Mouse (Mus musculus) spleen, adult 2 months (tissue): ENCODE data around the gene Prr18. TPM values are rescaled to one million over a fixed set of nuclear protein-coding genes. Genes with fewer than 3 reads are reported as not detected.
"Not testable (repeated sequence)": the region's sequence is repeated elsewhere in the genome, so short reads cannot be mapped to it uniquely, and the experiment has no call there.

ENCODE experiments used
- DNase-seq, 2 experiments: peaks; one replicate each; pipeline versions ENCODE4 v3.0.0 to v3.0.0-alpha.2; 2012 to 2021; ENCODE audit warnings: low spot score in 2 of 2, low read depth in 1 of 2
- H3K27ac ChIP-seq: fragments of 200-500 bp; 2 replicates; pipeline ENCODE4 v1.5.1; 2012; ENCODE audit warnings: low read length, inconsistent platforms; ENCODE audit not compliant: insufficient read depth
- H3K27me3 ChIP-seq: fragments of 200-500 bp; 2 replicates; pipeline ENCODE4 v1.6.1; 2012; ENCODE audit warnings: mild to moderate bottlenecking, moderate library complexity, low read length, inconsistent platforms; ENCODE audit not compliant: control insufficient read depth, insufficient read depth
- H3K36me3 ChIP-seq: fragments of 200-500 bp; 2 replicates; pipeline ENCODE4 v1.6.1; 2012; ENCODE audit warnings: mild to moderate bottlenecking, low read length, inconsistent platforms; ENCODE audit not compliant: control insufficient read depth, insufficient read depth
- H3K4me1 ChIP-seq: fragments of 200-500 bp; 2 replicates; pipeline ENCODE4 v1.6.1; 2011; ENCODE audit warnings: inconsistent platforms; ENCODE audit not compliant: control insufficient read depth, insufficient read depth, insufficient read length
- H3K4me3 ChIP-seq: fragments of 200-500 bp; 2 replicates; pipeline ENCODE4 v1.5.1; 2011; ENCODE audit warnings: mild to moderate bottlenecking, inconsistent platforms; ENCODE audit not compliant: insufficient read depth, insufficient read length; ENCODE audit errors: extremely low read depth
- CTCF ChIP-seq: fragments of 200-500 bp; IDR thresholded peaks from 2 replicates; pipeline ENCODE4 v1.5.1; 2011; ENCODE audit warnings: mild to moderate bottlenecking, inconsistent platforms; ENCODE audit not compliant: insufficient read depth, insufficient read length, insufficient replicate concordance; ENCODE audit errors: extremely low read depth
- POLR2A ChIP-seq: fragments of 200-500 bp; IDR thresholded peaks from 2 replicates; pipeline ENCODE4 v1.6.1; 2011; ENCODE audit warnings: low read depth, low read length, inconsistent platforms
- WGBS: fragments of 180-500 bp; shearing (Covaris S2); methylation state at CpG from one replicate; pipeline ENCODE4 v1.1.7; 2018; 5-methylcytosine and 5-hydroxymethylcytosine counted together
- polyA plus RNA-seq: library from polyadenylated mRNA; depleted of rRNA; stranded (reverse); fragments of >200 nt; gene quantifications from 2 replicates; pipeline ENCODE4 v1.2.3, GENCODE M21; 2012; rRNA removed

Gene Prr18
- polyA plus RNA-seq, result 0.28 and 0.42 TPM in 2 replicates

DNA sequence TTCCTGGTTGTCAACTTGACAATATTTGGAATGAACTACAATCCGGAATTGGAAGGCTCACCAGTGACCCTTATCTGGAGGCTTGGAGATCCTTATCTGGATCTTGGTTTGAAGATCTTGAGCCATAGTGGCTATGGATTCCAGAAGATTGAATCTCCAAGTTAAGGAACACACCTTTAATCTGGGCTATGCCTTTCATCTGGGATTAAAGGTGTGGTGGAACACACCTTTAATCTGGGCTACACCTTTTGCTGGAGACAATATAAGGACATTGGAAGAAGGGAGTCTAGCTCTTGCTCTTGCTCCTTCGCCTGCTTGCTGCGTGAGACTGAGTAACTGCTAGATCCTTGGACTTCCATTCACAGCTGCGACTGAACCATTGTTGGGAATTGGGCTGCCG, at the start of gene Prr18:
Gene Prr18 (plus strand): TSS at position 301 of the 400 bp plus-strand sequence.
- not testable (repeated sequence) for DNase-seq, H3K4me3 ChIP-seq, H3K27ac ChIP-seq, H3K36me3 ChIP-seq
- peaks cover 13% of the 10 kb centered on the region for H3K27me3 ChIP-seq
- 100% methylated on average over 1 of the region's 5 CpGs for WGBS
- peaks cover 12% of the 10 kb centered on the region; the same call in 1 of the 2 replicates for H3K4me1 ChIP-seq

DNA sequence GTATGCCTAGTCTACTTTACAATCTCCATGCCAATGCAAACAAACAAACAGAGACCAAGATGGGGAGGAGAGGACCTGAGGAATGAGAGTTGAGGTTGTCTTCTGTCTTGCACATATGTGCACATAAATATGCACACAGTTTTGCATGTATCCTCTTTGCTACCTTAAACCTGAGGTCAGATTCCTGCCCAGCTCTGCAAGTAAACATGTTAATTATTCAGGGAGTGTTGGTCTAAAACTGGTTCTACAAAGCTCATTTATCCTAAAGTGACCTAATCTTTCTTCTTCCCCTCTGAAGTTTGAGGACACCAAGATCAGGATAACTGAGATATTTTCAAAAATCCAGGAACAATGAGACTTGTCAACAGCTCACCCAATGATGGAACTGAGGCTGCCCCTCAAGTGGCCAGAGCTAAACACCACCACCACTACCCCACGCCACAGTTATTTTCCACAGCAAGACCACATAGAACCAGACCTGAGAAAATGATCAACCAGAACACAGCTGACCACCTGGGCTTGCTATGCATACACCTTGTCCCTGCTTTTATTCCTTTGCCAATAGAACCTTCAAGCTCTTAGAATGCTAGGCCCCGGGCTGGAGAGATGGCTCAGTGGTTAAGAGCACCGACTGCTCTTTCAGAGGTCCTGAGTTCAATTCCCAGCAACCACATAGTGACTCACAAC, 47.1 kb upstream of the Prr18 start:
- Histone ChIP-seq H3K36me3 (peaks cover 4% of the 10 kb centered on the region; the same call in 1 of the 2 replicates), H3K4me3 (no peak overlapping the region), H3K27ac (no peak overlapping the region), H3K27me3 (no peaks in the 10 kb centered on the region), H3K4me1 (no peaks in the 10 kb centered on the region)
- no peak for DNase-seq
- WGBS, result 95% methylated on average over 3 of the region's 3 CpGs
- TF ChIP-seq CTCF (no peak), POLR2A (no peak)

- H3K4me1 ChIP-seq, result no peaks in the 10 kb centered on the region
- no peak overlapping the region for H3K4me3 ChIP-seq
- no peak overlapping the region for H3K27ac ChIP-seq
- H3K36me3 ChIP-seq, result peaks cover 4% of the 10 kb centered on the region; the same call in 1 of the 2 replicates
- DNase-seq, result no peak
- TF ChIP-seq CTCF (no peak), POLR2A (no peak)
- no peaks in the 10 kb centered on the region for H3K27me3 ChIP-seq
These were observed 46.5 kb upstream of the Prr18 start for GRCm38 (mm10) chr17:8290736-8291135.

DNA sequence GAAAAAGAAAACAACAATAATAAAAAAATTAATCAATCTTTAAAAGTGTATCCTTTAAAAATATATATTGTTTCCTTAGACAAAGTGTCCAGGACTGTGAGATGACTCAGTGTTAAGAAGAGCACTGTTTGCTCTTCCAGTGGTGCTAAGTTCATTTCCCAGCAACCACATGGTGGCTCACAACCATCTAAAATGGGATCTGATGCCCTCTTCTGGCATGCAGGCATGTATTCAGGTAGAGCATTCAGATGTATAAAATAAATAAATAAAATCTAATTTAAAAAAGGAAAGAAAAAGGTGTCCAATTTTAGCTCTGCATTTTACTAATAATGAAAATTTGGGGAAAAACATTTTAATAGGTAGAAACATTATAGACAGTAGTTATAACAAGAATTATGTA, 41.4 kb upstream of the Prr18 start:
- Histone ChIP-seq H3K27me3 (no peaks in the 10 kb centered on the region), H3K36me3 (peaks cover 11% of the 10 kb centered on the region), H3K27ac (no peak overlapping the region), H3K4me3 (no peak overlapping the region), H3K4me1 (no peaks in the 10 kb centered on the region)
- DNase-seq, result no peak
- TF ChIP-seq CTCF, result no peak
- no peak for TF ChIP-seq POLR2A

DNA sequence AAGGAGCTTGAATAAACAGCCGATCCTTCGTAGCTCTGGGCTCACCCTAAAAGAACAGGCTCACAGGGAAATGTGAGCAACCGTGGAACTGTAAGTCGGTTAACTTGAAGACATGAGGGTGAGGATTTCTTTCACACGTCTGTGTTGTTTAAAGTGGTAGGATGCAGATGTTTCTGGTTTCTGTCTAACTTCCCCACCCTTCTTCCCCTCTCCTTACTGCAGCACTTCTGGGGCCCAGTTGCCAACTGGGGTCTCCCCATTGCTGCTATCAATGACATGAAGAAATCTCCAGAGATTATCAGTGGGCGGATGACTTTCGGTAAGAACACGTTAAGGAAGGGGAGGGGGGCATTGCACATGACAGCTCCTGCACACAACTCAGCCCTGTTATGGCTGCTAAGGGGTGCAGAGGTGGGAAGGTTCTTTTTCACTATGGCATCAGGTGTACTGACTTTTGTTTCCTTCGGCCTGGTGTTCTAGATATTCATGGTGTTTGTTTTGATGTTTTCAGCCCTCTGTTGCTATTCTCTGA, 40.9 kb upstream of the Prr18 start:
- Histone ChIP-seq H3K27ac (no peak overlapping the region), H3K27me3 (no peaks in the 10 kb centered on the region), H3K36me3 (peaks cover 11% of the 10 kb centered on the region), H3K4me1 (no peaks in the 10 kb centered on the region), H3K4me3 (no peak overlapping the region)
- 53% methylated on average over 9 of the region's 9 CpGs for WGBS
- TF ChIP-seq CTCF (no peak), POLR2A (no peak)
- DNase-seq, result no peak

GRCm38 (mm10) chr17:8297746-8298145, 39.5 kb upstream of the Prr18 start:
- TF ChIP-seq CTCF (no peak), POLR2A (no peak)
- no peak for DNase-seq
- H3K4me3 ChIP-seq, result no peak overlapping the region
- peaks cover 11% of the 10 kb centered on the region for H3K36me3 ChIP-seq
- no peaks in the 10 kb centered on the region for H3K4me1 ChIP-seq
- WGBS, result 91% methylated on average over 5 of the region's 5 CpGs
- H3K27me3 ChIP-seq, result no peaks in the 10 kb centered on the region
- no peak overlapping the region for H3K27ac ChIP-seq

- no peak for DNase-seq
- TF ChIP-seq POLR2A (no peak), CTCF (no peak)
- Histone ChIP-seq H3K4me1 (no peaks in the 10 kb centered on the region; the same call in 1 of the 2 replicates), H3K4me3 (no peak overlapping the region), H3K36me3 (peaks cover 11% of the 10 kb centered on the region), H3K27me3 (no peaks in the 10 kb centered on the region), H3K27ac (no peak overlapping the region)
- WGBS, result 93% methylated on average over 2 of the region's 2 CpGs
These were observed 39.0 kb upstream of the Prr18 start for GRCm38 (mm10) chr17:8298281-8298680.
